Mouse (Mus musculus) right cerebral cortex, adult 18-20 months (tissue): ENCODE data around the gene Kif26a.

Source experiments
- DNase-seq: peaks from one replicate; pipeline ENCODE4 v3.0.0; 2022; ENCODE audit warnings: mixed read lengths

The Kif26a gene

DNA sequence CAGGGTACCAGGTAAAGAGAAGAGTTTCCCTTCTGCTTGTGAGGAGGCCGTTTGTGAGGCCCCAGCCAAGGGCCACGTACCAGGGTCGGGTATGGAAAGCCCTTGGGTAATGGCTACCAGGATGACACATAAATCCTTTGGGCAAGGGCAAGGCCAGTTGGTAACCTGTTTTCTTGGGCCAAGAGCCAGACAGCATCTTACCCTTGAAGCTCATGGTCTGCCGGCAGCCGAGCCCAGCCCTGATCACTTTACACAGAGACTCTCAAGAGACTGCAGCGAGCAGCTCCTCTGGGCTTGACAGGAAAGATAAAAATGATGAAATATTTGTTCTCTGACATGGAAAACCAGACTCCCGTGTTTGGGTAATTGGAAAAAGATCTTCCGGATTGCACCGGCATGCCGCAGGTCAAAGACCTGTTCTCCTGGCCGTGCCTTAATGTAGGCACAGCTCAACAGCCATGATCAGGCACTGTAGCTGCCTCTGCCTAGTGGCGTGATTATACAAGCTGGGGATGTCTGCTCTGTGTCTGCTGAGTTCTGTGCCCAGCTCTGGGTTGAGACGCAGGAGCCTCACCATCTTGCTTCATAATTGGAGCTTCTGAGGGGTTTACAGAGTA lies 77.8 kb downstream of the Kif26a start:
- no peak for DNase-seq

DNA sequence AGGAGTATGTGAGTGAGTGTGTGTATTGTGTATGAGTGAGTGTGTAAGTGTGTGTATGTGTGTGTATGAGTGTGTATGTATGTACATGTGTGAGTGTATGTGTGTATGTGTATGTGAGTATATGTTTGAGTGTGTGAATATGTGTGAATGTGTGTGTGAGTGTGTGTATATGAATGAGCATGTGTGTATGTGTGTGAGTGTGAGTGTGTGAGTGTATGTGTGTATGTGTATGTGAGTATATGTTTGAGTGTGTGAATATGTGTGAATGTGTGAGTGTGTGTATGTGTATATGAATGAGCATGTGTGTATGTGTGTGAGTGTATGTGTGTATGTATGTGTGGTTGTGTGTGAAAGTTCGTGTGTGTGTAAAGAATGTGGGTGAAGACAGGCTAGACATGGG lies 80.2 kb downstream of the Kif26a start:
- no peak for DNase-seq

GRCm38 (mm10) chr12:112226656-112227055 lies 80.6 kb downstream of the Kif26a start:
- no peak for DNase-seq

DNA sequence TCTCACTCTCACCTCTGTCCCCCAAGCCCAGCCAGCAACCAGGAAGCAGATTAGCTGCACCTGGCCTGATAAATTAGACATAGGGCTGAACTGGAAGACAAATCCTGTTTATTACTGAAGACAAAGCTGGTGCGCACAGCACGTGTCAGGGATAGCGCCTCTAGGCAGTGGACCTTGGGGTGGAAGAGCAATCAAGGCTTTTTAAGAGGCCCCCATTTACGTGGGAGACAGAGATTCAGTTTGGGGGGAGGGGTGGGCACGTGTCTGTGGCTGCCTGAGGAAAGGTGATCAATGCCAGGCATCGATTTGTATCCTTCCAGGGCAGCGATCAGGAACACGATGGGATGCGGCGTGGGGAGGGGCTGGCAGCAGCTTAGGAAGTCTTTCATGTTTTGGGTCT lies 83.1 kb downstream of the Kif26a start:
- no peak for DNase-seq

- DNase-seq: no peak
These were observed 84.2 kb downstream of the Kif26a start for GRCm38 (mm10) chr12:112230196-112230595.
